Mouse (Mus musculus) Patski (cell line): ENCODE data around the gene Ggt6. TPM values are rescaled to one million over a fixed set of nuclear protein-coding genes. Genes with fewer than 3 reads are reported as not detected.

Experiments used
- ATAC-seq: fragments of 100-300 bp; one replicate; pipeline ENCODE4 v1.8.0; 2021
- CTCF ChIA-PET: fragments of 350-600 bp; sonication (Branson Sonifier 250); formaldehyde crosslinking; loops from one replicate; lab custom pipeline; 2022; ENCODE audit warnings: inconsistent platforms; lab: Charles Lee
- POLR2A ChIA-PET: fragments of 350-600 bp; sonication (Branson Sonifier 250); formaldehyde crosslinking; loops from one replicate; lab custom pipeline; 2022; ENCODE audit warnings: antibody characterized with exemption, inconsistent platforms; lab: Charles Lee
- DNase-seq: peaks from one replicate; pipeline ENCODE4 v3.0.0-alpha.2; 2011; ENCODE audit warnings: low read depth, low spot score
- H3K27me3 ChIP-seq: fragments of 371-371 bp; one replicate; pipeline ENCODE4 v1.5.1; 2021
- CTCF ChIP-seq: fragments of 100-300 bp; IDR thresholded peaks from one replicate; pipeline ENCODE4 v1.5.1; 2021
- in situ Hi-C: fragments of 300-500 bp; cut with MboI; formaldehyde crosslinking; loops from 3 replicates; pipeline ENCODE4 v1.11.1; 2018; ENCODE audit warnings: low pct_unique_long_range_greater_than_20kb, mixed read lengths
- polyA plus RNA-seq: library from polyadenylated mRNA; unstranded; gene quantifications from one replicate; pipeline ENCODE4 v1.2.3, GENCODE M21; 2021

Gene Ggt6
- polyA plus RNA-seq, 1 experiment from 2014 or later = 0.23 TPM

GRCm38 (mm10) chr11:72410521-72411092 lies 24.7 kb upstream of the Ggt6 start:
- ChIA-PET CTCF (interaction anchor here (0.7 to 1.4 kb wide), 5 partner anchors 12 to 65 kb away, joined by 3 to 5 read pairs (median 3); no protein-coding TSS in a partner anchor), POLR2A (interaction anchor here (0.6 to 1.5 kb wide), 3 partner anchors 9 to 29 kb away, joined by 3 to 4 read pairs (median 3); no protein-coding TSS in a partner anchor)
- no peak for ATAC-seq
- H3K27me3 ChIP-seq = no peaks in the 10 kb centered on the region
- DNase-seq = peak; percentile 20
- in situ Hi-C loops = no loop called here
- no peak for TF ChIP-seq CTCF

DNA sequence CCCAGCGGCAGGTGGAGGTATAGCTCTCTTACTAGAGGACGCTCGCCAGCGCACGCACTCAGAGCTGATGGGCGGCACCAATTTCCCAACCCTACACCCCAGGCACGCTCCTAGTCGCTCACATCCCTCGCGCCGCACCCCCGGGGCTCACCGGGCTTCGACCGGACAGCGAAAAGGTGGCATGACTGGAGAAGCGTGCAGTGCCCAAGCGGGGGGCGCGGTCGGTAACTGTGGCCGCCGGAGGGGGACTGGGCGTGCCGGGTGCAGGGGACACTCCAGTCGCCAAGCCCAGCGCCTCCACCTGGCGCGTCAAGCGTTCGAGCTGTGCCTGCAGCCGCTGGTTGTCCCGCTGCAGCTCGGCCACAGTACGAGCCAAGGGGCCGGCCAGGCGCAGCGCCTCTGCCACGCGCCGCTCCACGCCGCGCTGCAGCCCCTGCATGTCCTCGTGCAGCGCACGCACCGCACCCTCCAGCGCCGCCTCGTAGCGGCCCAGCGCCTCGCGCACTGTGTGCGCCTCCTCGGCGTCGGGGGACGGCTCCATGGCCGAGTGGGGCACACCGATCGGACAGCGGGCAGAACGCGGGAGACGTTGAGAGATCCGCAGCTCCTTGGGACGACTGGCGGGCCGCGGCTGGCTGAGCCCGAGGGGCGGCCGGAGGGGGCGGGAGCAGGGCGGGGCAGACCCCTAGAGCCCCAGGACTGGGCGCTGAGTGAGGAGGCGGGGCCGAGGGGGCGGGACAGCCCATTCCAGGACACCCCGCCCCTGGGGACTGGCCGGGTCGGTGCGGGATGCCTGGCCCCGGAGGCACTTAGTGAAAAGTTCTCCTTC lies 24.0 kb upstream of the Ggt6 start, which contains the start of gene Smtnl2:
Gene Smtnl2 (minus strand): TSS at position 621 of the 829 bp plus-strand sequence.
- CTCF ChIA-PET = interaction anchor here (0.7 to 1.4 kb wide), 4 partner anchors 12 to 66 kb away, joined by 3 to 5 read pairs (median 3); no protein-coding TSS in a partner anchor
- POLR2A ChIA-PET = interaction anchor here (1.5 kb wide), 1 partner anchor 18 kb away, joined by 3 read pairs; no protein-coding TSS in a partner anchor
- DNase-seq (no peak), ATAC-seq (peak; percentile 87)
- no peaks in the 10 kb centered on the region for H3K27me3 ChIP-seq
- TF ChIP-seq CTCF = no peak
- in situ Hi-C loops = no loop called here

- no peak for TF ChIP-seq CTCF
- ChIA-PET CTCF (interaction anchor here (1.4 kb wide), 1 partner anchor 11 kb away, joined by 3 read pairs; no protein-coding TSS in a partner anchor), POLR2A (interaction anchor here (1.5 kb wide), 1 partner anchor 18 kb away, joined by 3 read pairs; no protein-coding TSS in a partner anchor)
- ATAC-seq = no peak
- DNase-seq = no peak
- H3K27me3 ChIP-seq = no peaks in the 10 kb centered on the region
- in situ Hi-C loops = no loop called here
Observed at GRCm38 (mm10) chr11:72411945-72412344, 23.4 kb upstream of the Ggt6 start.

DNA sequence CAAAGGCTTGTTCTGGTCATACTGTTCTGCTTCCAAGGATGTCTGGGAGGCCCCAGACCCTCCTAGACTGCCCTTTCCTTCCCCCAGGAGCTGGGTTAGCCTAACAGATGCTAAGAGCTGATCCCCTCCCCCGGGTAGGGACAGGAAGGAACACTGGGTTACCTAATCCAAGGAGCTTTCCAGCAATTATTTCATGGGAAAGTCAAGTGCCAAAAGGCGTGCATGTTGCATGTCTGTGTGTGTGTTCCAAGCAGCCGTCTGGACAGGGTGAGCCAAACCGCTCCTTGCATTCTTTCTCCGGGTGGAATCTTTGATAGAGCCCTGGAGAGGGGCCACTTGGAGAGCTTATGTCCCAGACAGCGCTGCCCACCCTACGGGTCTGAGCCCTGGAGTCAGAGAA lies 22.3 kb upstream of the Ggt6 start:
- no peaks in the 10 kb centered on the region for H3K27me3 ChIP-seq
- in situ Hi-C loops = no loop called here
- no peak for ATAC-seq
- POLR2A ChIA-PET = interaction anchor here (1.1 kb wide), 1 partner anchor 9 kb away, joined by 3 read pairs; no protein-coding TSS in a partner anchor
- no peak for DNase-seq
- no peak for TF ChIP-seq CTCF
- CTCF ChIA-PET = no interaction called here

DNA sequence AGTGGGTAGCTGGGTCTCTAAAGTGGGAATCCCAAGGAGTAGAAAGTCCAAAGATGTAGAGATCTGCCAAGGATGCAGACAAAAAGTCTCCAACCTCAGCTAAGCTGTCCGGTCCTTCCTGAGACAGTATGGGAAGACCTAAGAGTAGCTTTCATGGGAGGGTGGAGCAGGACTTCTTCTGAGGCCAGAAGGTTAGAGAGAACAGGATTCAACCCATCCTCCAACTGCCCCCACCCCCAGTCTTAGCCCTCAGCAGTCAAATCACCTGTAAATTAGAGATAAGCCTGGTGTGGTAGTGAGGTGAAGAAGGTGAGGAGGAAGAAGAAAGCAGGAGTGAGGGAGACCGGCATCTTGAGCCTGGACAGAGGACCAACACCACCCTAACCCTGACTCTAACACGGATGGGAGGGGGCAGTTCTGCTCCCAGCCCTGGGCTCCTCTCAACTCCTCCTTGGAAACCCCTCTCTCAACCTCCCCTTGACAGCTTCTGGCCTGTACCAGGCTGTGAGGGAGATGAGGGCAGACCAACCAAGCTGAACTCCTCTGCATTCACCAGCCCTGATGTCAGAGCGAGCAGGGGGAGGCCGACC lies 21.6 kb upstream of the Ggt6 start:
- in situ Hi-C loops = no loop called here
- no peak for DNase-seq
- ChIA-PET CTCF (interaction anchor here (0.9 kb wide), 1 partner anchor 15 kb away, joined by 3 read pairs; no protein-coding TSS in a partner anchor), POLR2A (interaction anchor here (1.1 kb wide), 1 partner anchor 9 kb away, joined by 3 read pairs; no protein-coding TSS in a partner anchor)
- H3K27me3 ChIP-seq = no peaks in the 10 kb centered on the region
- ATAC-seq = no peak
- TF ChIP-seq CTCF = no peak

- no peaks in the 10 kb centered on the region for H3K27me3 ChIP-seq
- ChIA-PET POLR2A (no interaction called here), CTCF (no interaction called here)
- in situ Hi-C loops = no loop called here
- TF ChIP-seq CTCF = no peak
- DNase-seq = no peak
- no peak for ATAC-seq
Observed at GRCm38 (mm10) chr11:72415155-72415554, 20.2 kb upstream of the Ggt6 start.

- CTCF ChIA-PET = interaction anchor here (1.5 kb wide), 1 partner anchor 47 kb away, joined by 4 read pairs; no protein-coding TSS in a partner anchor
- no peak for TF ChIP-seq CTCF
- in situ Hi-C loops = no loop called here
- H3K27me3 ChIP-seq = no peaks in the 10 kb centered on the region
- DNase-seq (no peak), ATAC-seq (no peak)
- POLR2A ChIA-PET = interaction anchor here (0.6 kb wide), 1 partner anchor 36 kb away, joined by 3 read pairs; no protein-coding TSS in a partner anchor
Observed at GRCm38 (mm10) chr11:72416666-72417065, 18.7 kb upstream of the Ggt6 start.

DNA sequence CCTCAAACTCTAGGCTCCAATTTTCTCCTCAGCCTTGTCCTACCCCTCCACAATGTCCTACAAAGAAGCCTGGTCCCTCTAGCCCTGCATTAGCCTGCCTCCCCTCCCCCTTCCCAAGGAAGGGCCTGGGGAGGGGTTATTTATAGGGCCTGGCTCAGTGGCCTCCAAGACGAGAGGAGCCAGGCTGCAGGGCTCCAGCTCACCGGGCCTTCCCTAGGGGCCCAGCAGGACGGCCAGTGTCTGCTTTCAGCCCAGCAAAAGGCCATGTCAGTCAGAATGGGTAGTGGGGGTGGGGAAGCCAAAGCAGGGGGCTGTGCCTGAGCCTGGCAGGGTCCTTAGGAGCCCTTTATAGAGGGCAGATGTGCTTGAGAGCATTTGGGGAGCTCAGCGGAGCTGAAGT lies 17.9 kb upstream of the Ggt6 start:
- in situ Hi-C loops = no loop called here
- ChIA-PET POLR2A (no interaction called here), CTCF (interaction anchor here (1.5 kb wide), 1 partner anchor 48 kb away, joined by 4 read pairs; no protein-coding TSS in a partner anchor)
- ATAC-seq = no peak
- no peak for DNase-seq
- H3K27me3 ChIP-seq = no peaks in the 10 kb centered on the region
- no peak for TF ChIP-seq CTCF

GRCm38 (mm10) chr11:72418227-72418626 lies 17.1 kb upstream of the Ggt6 start:
- no peak for ATAC-seq
- DNase-seq = no peak
- CTCF ChIA-PET = no interaction called here
- H3K27me3 ChIP-seq = no peaks in the 10 kb centered on the region
- in situ Hi-C loops = no loop called here
- POLR2A ChIA-PET = no interaction called here
- TF ChIP-seq CTCF = no peak

- H3K27me3 ChIP-seq = no peaks in the 10 kb centered on the region
- ChIA-PET CTCF (no interaction called here), POLR2A (no interaction called here)
- in situ Hi-C loops = no loop called here
- DNase-seq = no peak
- no peak for TF ChIP-seq CTCF
- ATAC-seq = no peak
Observed at GRCm38 (mm10) chr11:72419006-72419405, 16.3 kb upstream of the Ggt6 start.
